Mouse (Mus musculus): ENCODE data around the gene Senp1.

DNA sequence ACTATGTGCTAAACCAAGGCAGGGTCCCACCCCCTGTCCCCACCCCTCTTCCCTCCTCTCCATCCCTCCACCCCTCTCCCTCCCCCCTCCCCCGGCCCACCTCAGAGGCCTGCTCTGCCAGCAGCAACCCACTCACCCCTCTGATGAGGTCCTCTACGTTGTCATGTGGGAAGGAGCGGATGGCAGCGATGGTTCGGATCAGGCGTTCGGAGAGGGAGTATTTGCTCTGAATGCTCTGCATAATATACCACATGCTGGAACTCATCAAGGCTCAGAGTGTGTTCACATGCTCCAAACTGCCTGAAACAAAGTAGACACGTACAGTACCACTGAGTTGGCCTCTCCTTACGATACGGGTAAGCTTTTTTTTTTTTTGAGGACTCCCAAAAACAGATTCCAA is 49.0 kb upstream of the Senp1 start:
- TF ChIP-seq CTCF (IDR thresholded peaks at IDR 0.05; ENCODE audit: low read depth, low read length) (no peak), GATA1 (IDR thresholded peaks at IDR 0.05; ENCODE audit: borderline replicate concordance, low read length) (no peak)
